Comparison of ENCODE assay signal across 26 mouse cellular contexts in the genomic region with DNA sequence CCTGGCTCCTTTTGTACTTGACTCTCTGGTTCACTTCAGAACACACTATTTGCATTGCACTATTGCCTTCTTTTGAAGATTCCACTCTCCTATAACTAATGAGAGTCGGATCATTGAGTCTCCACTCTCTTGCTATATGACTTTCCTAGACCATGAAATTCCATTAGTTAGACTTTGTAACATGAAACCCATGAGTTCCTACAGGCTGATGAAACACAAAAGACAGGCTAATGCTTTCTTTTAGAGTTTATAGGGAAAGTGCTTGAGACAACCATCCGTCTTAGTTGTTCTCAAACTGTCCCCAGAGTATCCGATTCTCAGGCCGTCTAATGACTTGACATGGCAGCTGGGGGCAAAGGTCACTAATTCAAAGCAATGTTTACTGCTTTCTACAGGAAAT.
DNase-seq lines count a peak whose midpoint lies in the region; ATAC-seq lines count a peak whose summit lies in the region.
"Had no signal": no experiment of that assay in that cellular context is flagged by ENCODE, and none has a peak within 500 bp of the region (broad histone marks: within the 10 kb centered on the region; RNA-seq: fewer than 3 reads in every experiment).

No protein-coding gene starts in this region.

- ATAC-seq in kidney, embryonic 15.5 days (replicated peaks; ENCODE audit: low FRiP score) = peak; percentile 90
- peak; percentile 68; the same call in 1 of the 2 replicates for ATAC-seq in neural tube, embryonic 12.5 days (ENCODE audit: low FRiP score, low read depth)
- ATAC-seq: intestine, embryonic 15.5 days; liver, postnatal 0 days; lung, postnatal 0 days; midbrain, embryonic 13.5 days had no signal

- no peak overlapping the region for H3K9ac ChIP-seq in kidney, embryonic 15.5 days
- H3K9ac ChIP-seq in neural tube, embryonic 12.5 days = no peak overlapping the region
- H3K9ac ChIP-seq: heart, embryonic 13.5 days; hindbrain, embryonic 13.5 days; intestine, embryonic 15.5 days; limb, embryonic 12.5 days; liver, postnatal 0 days; midbrain, embryonic 13.5 days had no signal

- no peaks in the 10 kb centered on the region for H3K9me3 ChIP-seq in kidney, embryonic 15.5 days (replicated peaks)
- H3K9me3 ChIP-seq in neural tube, embryonic 12.5 days = no peaks in the 10 kb centered on the region
- H3K9me3 ChIP-seq: forebrain, embryonic 10.5 days; heart, embryonic 13.5 days; hindbrain, embryonic 13.5 days; intestine, embryonic 15.5 days; limb, embryonic 12.5 days; midbrain, embryonic 13.5 days had no signal

- H3K27me3 ChIP-seq in kidney, embryonic 15.5 days = no peaks in the 10 kb centered on the region
- H3K27me3 ChIP-seq in neural tube, embryonic 12.5 days (replicated peaks) = no peaks in the 10 kb centered on the region
- H3K27me3 ChIP-seq: heart, embryonic 13.5 days; intestine, embryonic 15.5 days; limb, embryonic 12.5 days; midbrain, embryonic 13.5 days had no signal

- no peak overlapping the region for H3K27ac ChIP-seq in kidney, embryonic 15.5 days
- no peak overlapping the region for H3K27ac ChIP-seq in neural tube, embryonic 12.5 days
- H3K27ac ChIP-seq: forebrain, embryonic 10.5 days; heart, embryonic 13.5 days; hindbrain, embryonic 13.5 days; intestine, embryonic 15.5 days; layer of hippocampus, adult 2 months; limb, embryonic 12.5 days; midbrain, embryonic 13.5 days had no signal

- WGBS in kidney, embryonic 15.5 days = 8% methylated on average over 4 of the region's 4 CpGs
- WGBS in neural tube, embryonic 12.5 days = 2% methylated on average over 4 of the region's 4 CpGs

- H3K4me2 ChIP-seq in kidney, embryonic 15.5 days = no peak overlapping the region
- H3K4me2 ChIP-seq in neural tube, embryonic 12.5 days (replicated peaks) = no peak overlapping the region
- H3K4me2 ChIP-seq: heart, embryonic 13.5 days; hindbrain, embryonic 13.5 days; intestine, embryonic 15.5 days; limb, embryonic 12.5 days; liver, embryonic 11.5 days; midbrain, embryonic 13.5 days had no signal

- H3K36me3 ChIP-seq in kidney, embryonic 15.5 days = no peaks in the 10 kb centered on the region
- no peaks in the 10 kb centered on the region for H3K36me3 ChIP-seq in neural tube, embryonic 12.5 days
- H3K36me3 ChIP-seq: forebrain, embryonic 10.5 days; heart, embryonic 13.5 days; hindbrain, embryonic 13.5 days; intestine, embryonic 15.5 days; limb, embryonic 12.5 days; midbrain, embryonic 13.5 days had no signal

- H3K4me3 ChIP-seq in kidney, embryonic 15.5 days (replicated peaks) = no peak overlapping the region
- H3K4me3 ChIP-seq in neural tube, embryonic 12.5 days = no peak overlapping the region
- H3K4me3 ChIP-seq: forebrain, embryonic 10.5 days; heart, embryonic 13.5 days; hindbrain, embryonic 13.5 days; intestine, embryonic 15.5 days; layer of hippocampus, adult 2 months; limb, embryonic 12.5 days; midbrain, embryonic 13.5 days had no signal

- DNase-seq in kidney, postnatal 14 days = no peak
- no peak for DNase-seq in neural tube, embryonic 10.5 days (ENCODE audit: extremely low spot score, low spot score)
- peak; percentile 34 for DNase-seq in embryo, embryonic 11.5 days (ENCODE audit: low read depth, low spot score)
- DNase-seq in mesoderm, embryonic 11.5 days (ENCODE audit: low read depth, low spot score) = peak; percentile 74
- no peak for DNase-seq in ovary, postnatal 14 days (ENCODE audit: low spot score)
- no peak for DNase-seq in cerebellum, adult 9-11 months
- DNase-seq: adrenal gland, postnatal 25 days; cerebellum, adult 9-10 months; gastrocnemius, postnatal 25 days; heart, adult 18-20 months; heart, postnatal 14 days; kidney, postnatal 25 days; liver, postnatal 0 days; thymus, adult 18-20 months; thymus, postnatal 36 days had no signal

- H3K4me1 ChIP-seq in kidney, embryonic 15.5 days = no peaks in the 10 kb centered on the region
- no peaks in the 10 kb centered on the region; the same call in 1 of the 2 replicates for H3K4me1 ChIP-seq in neural tube, embryonic 12.5 days
- H3K4me1 ChIP-seq: heart, embryonic 13.5 days; hindbrain, embryonic 13.5 days; intestine, embryonic 15.5 days had no signal

Comparison
In these comparisons a context has a peak if more than half of its experiments do, and no peak if none do; other contexts are left out.
1. DNase-seq: peak in embryo, embryonic 11.5 days (single experiment) and mesoderm, embryonic 11.5 days (single experiment); none in kidney, postnatal 14 days (single experiment), neural tube, embryonic 10.5 days (single experiment), ovary, postnatal 14 days (single experiment) and cerebellum, adult 9-11 months (single experiment).